Comparison of ENCODE assay signal across 8 mouse cellular contexts in the genomic region with DNA sequence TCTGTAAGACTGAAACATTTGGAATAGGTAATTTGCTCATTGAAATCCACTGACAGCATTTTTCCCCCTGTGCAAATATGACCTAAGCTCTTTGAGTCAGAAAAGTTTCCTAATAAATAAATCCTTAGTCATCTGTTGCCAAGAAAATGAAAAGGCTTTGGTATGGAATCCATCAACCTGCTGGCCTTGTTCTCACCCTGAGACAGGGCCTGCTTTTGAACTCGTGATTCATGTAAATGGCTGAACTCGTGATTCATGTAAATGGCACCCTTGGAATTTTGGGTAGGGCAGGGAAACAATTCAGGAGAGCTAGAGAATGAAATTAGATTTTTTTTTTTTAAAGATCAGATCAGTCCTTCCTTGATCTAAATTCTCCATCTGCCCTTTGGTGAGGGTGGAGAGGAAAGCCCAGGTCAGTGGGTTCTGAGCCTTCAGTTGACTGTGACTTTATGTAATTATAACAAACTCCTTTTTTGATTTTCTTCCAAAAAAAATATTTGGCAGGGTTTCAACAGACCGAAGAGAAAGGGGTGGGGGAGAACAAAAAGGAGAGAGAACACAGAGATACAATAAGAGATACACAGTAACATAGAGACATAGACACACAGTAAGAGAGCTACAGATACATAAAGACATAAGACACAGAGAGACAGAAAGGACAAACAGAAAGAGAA.
DNase-seq lines count a peak whose midpoint lies in the region; ATAC-seq lines count a peak whose summit lies in the region.

No protein-coding gene starts in this region.

- peaks cover 11% of the 10 kb centered on the region for H3K4me1 ChIP-seq in kidney, embryonic 14.5 days (ENCODE audit: control insufficient read depth, insufficient read depth, low read length)
- peaks cover 15% of the 10 kb centered on the region for H3K4me1 ChIP-seq in liver, embryonic 16.5 days (ENCODE audit: control insufficient read depth, low read depth, low read length)

- WGBS in kidney, embryonic 14.5 days = 46% methylated on average over 3 of the region's 3 CpGs
- WGBS in liver, embryonic 16.5 days (ENCODE audit: insufficient replicate concordance) = 58% methylated on average over 3 of the region's 3 CpGs

- H3K27ac ChIP-seq in kidney, embryonic 14.5 days (ENCODE audit: low read depth, low read length) = no peak overlapping the region; the same call in 1 of the 2 replicates
- H3K27ac ChIP-seq in liver, embryonic 16.5 days (ENCODE audit: low read length) = no peak overlapping the region

- H3K4me2 ChIP-seq in kidney, embryonic 14.5 days (replicated peaks; ENCODE audit: low read depth, low read length) = 0 out of 2 replicates have a peak overlapping the region, but pooled peaks have one; percentile 15
- H3K4me2 ChIP-seq in liver, embryonic 16.5 days (ENCODE audit: low read depth, low read length) = peak overlapping the region; percentile 85

- no peaks in the 10 kb centered on the region for H3K36me3 ChIP-seq in kidney, embryonic 14.5 days (ENCODE audit: control insufficient read depth, insufficient read depth, low read length)
- H3K36me3 ChIP-seq in liver, embryonic 16.5 days (ENCODE audit: control insufficient read depth, insufficient read depth) = no peaks in the 10 kb centered on the region

- no peak for DNase-seq in kidney, postnatal 14 days
- DNase-seq in Muller cell, postnatal 12 days (ENCODE audit: inconsistent ontology term) = peak; percentile 94
- DNase-seq in yolk sac, embryonic 10.5 days (ENCODE audit: low spot score) = no peak
- no peak for DNase-seq in cerebellum, postnatal 4 days (ENCODE audit: low spot score in 2 of 2)
- no peak for DNase-seq in left cerebral cortex, adult 9 months (ENCODE audit: low spot score in 2 of 2)

- no peaks in the 10 kb centered on the region for H3K9me3 ChIP-seq in kidney, embryonic 14.5 days (ENCODE audit: control insufficient read depth, low read length)
- H3K9me3 ChIP-seq in liver, embryonic 16.5 days (replicated peaks; ENCODE audit: control insufficient read depth, low read length) = no peaks in the 10 kb centered on the region

- H3K4me3 ChIP-seq in kidney, embryonic 14.5 days (ENCODE audit: low read length) = no peak overlapping the region
- no peak overlapping the region for H3K4me3 ChIP-seq in liver, embryonic 16.5 days (ENCODE audit: low read depth, low read length)

- no peak for ATAC-seq in kidney, embryonic 14.5 days (ENCODE audit: low FRiP score, low TSS enrichment)
- ATAC-seq in erythroblast, adult 5-6 weeks (replicated peaks; ENCODE audit: low FRiP score, poor library complexity, severe bottlenecking) = 0 out of 2 replicates have a peak, but pooled peaks have one; percentile 4
- no peak for ATAC-seq in liver, embryonic 16.5 days (ENCODE audit: low read depth)

- H3K9ac ChIP-seq in kidney, embryonic 14.5 days (ENCODE audit: low read depth, low read length) = no peak overlapping the region
- H3K9ac ChIP-seq in liver, embryonic 16.5 days (ENCODE audit: low read depth, low read length) = no peak overlapping the region

- H3K27me3 ChIP-seq in kidney, embryonic 14.5 days (ENCODE audit: control insufficient read depth, insufficient read depth, low read length) = no peaks in the 10 kb centered on the region
- peaks cover 5% of the 10 kb centered on the region; the same call in 1 of the 2 replicates for H3K27me3 ChIP-seq in liver, embryonic 16.5 days (ENCODE audit: control insufficient read depth, insufficient read depth, low read depth, low read length)
